Mouse (Mus musculus): ENCODE measurements around the gene Tekt4. TPM values are rescaled to one million over a fixed set of nuclear protein-coding genes. Genes with fewer than 3 reads are reported as not detected.

The Tekt4 gene
- polyA plus RNA-seq, 1 experiment from 2014 or later, result 0.38 TPM

- H3K9ac ChIP-seq, result no peak overlapping the region
- 82% methylated on average over 4 of the region's 4 CpGs for WGBS
- H3K9me3 ChIP-seq, result no peaks in the 10 kb centered on the region
- H3K4me1 ChIP-seq, result peaks cover 10% of the 10 kb centered on the region
- no peak for ATAC-seq (ENCODE audit: low FRiP score, low read depth)
- H3K27me3 ChIP-seq (replicated peaks), result no peaks in the 10 kb centered on the region
- H3K27ac ChIP-seq, result no peak overlapping the region
- H3K4me2 ChIP-seq (replicated peaks), result no peak overlapping the region
- no peaks in the 10 kb centered on the region for H3K36me3 ChIP-seq
- H3K4me3 ChIP-seq, result no peak overlapping the region
Measured at GRCm38 (mm10) chr17:25464091-25464490, 9.7 kb downstream of the Tekt4 start.

GRCm38 (mm10) chr17:25466257-25466656, 11.8 kb downstream of the Tekt4 start:
- H3K4me3 ChIP-seq, result no peak overlapping the region
- H3K27ac ChIP-seq, result no peak overlapping the region
- no peaks in the 10 kb centered on the region for H3K9me3 ChIP-seq
- WGBS, result 92% methylated on average over 2 of the region's 2 CpGs
- H3K27me3 ChIP-seq (replicated peaks), result peaks cover 4% of the 10 kb centered on the region
- no peak overlapping the region for H3K9ac ChIP-seq
- no peaks in the 10 kb centered on the region for H3K36me3 ChIP-seq
- ATAC-seq (ENCODE audit: low FRiP score, low read depth), result no peak
- peaks cover 10% of the 10 kb centered on the region for H3K4me1 ChIP-seq
- H3K4me2 ChIP-seq (replicated peaks), result no peak overlapping the region

GRCm38 (mm10) chr17:25467781-25468180, 13.4 kb downstream of the Tekt4 start:
- Histone ChIP-seq H3K4me2 (replicated peaks) (no peak overlapping the region), H3K9me3 (no peaks in the 10 kb centered on the region), H3K27ac (no peak overlapping the region), H3K9ac (no peak overlapping the region), H3K4me3 (no peak overlapping the region), H3K4me1 (peaks cover 7% of the 10 kb centered on the region; the same call in 1 of the 2 replicates), H3K27me3 (replicated peaks) (peaks cover 14% of the 10 kb centered on the region), H3K36me3 (no peaks in the 10 kb centered on the region)
- no peak for ATAC-seq (ENCODE audit: low FRiP score, low read depth)
- 74% methylated on average over 6 of the region's 6 CpGs for WGBS

- 67% methylated on average over 6 of the region's 6 CpGs for WGBS
- Histone ChIP-seq H3K27me3 (replicated peaks) (peaks cover 19% of the 10 kb centered on the region), H3K9ac (no peak overlapping the region)
Measured at GRCm38 (mm10) chr17:25468301-25468700, 13.9 kb downstream of the Tekt4 start.

GRCm38 (mm10) chr17:25469798-25470197, 15.4 kb downstream of the Tekt4 start:
- WGBS, result 42% methylated on average over 8 of the region's 8 CpGs
- Histone ChIP-seq H3K4me1 (peaks cover 13% of the 10 kb centered on the region; the same call in 1 of the 2 replicates), H3K27me3 (replicated peaks) (peaks cover 32% of the 10 kb centered on the region), H3K4me3 (no peak overlapping the region), H3K36me3 (no peaks in the 10 kb centered on the region), H3K9me3 (no peaks in the 10 kb centered on the region), H3K9ac (no peak overlapping the region), H3K4me2 (replicated peaks) (no peak overlapping the region), H3K27ac (no peak overlapping the region)
- ATAC-seq (ENCODE audit: low FRiP score, low read depth), result peak; percentile 41

More at GRCm38 (mm10) chr17:25468301-25468700, 13.9 kb downstream of the Tekt4 start:
- peaks cover 5% of the 10 kb centered on the region; the same call in 1 of the 2 replicates for H3K4me1 ChIP-seq
- no peak overlapping the region for H3K27ac ChIP-seq
- no peak for ATAC-seq (ENCODE audit: low FRiP score, low read depth)
- H3K4me3 ChIP-seq, result no peak overlapping the region
- H3K36me3 ChIP-seq, result no peaks in the 10 kb centered on the region
- no peak overlapping the region for H3K4me2 ChIP-seq (replicated peaks)
- no peaks in the 10 kb centered on the region for H3K9me3 ChIP-seq

GRCm38 (mm10) chr17:25471418-25471817, 17.0 kb downstream of the Tekt4 start:
- WGBS, result 33% methylated on average over 8 of the region's 8 CpGs
- Histone ChIP-seq H3K36me3 (no peaks in the 10 kb centered on the region), H3K9me3 (no peaks in the 10 kb centered on the region), H3K4me2 (replicated peaks) (no peak overlapping the region), H3K27ac (no peak overlapping the region), H3K4me1 (peaks cover 13% of the 10 kb centered on the region; the same call in 1 of the 2 replicates), H3K9ac (no peak overlapping the region), H3K4me3 (no peak overlapping the region), H3K27me3 (replicated peaks) (peaks cover 38% of the 10 kb centered on the region)
- ATAC-seq (ENCODE audit: low FRiP score, low read depth), result no peak

- Histone ChIP-seq H3K27ac (no peak overlapping the region), H3K9me3 (no peaks in the 10 kb centered on the region), H3K4me2 (replicated peaks) (no peak overlapping the region), H3K4me3 (no peak overlapping the region), H3K36me3 (no peaks in the 10 kb centered on the region), H3K9ac (no peak overlapping the region), H3K4me1 (peaks cover 13% of the 10 kb centered on the region; the same call in 1 of the 2 replicates), H3K27me3 (replicated peaks) (peaks cover 41% of the 10 kb centered on the region)
- no peak for ATAC-seq (ENCODE audit: low FRiP score, low read depth)
- WGBS, result 57% methylated on average over 14 of the region's 14 CpGs
Measured at GRCm38 (mm10) chr17:25472044-25472443, 17.6 kb downstream of the Tekt4 start.

- Histone ChIP-seq H3K4me2 (replicated peaks) (peak overlapping the region; percentile 66), H3K9me3 (no peaks in the 10 kb centered on the region), H3K27me3 (replicated peaks) (peaks cover 52% of the 10 kb centered on the region), H3K9ac (no peak overlapping the region), H3K4me3 (peak overlapping the region; percentile 21), H3K27ac (no peak overlapping the region), H3K4me1 (peaks cover 13% of the 10 kb centered on the region; the same call in 1 of the 2 replicates), H3K36me3 (no peaks in the 10 kb centered on the region)
- ATAC-seq (ENCODE audit: low FRiP score, low read depth), result peak; percentile 34; the same call in 1 of the 2 replicates
- 2% methylated on average over 38 of the region's 38 CpGs for WGBS
Measured at GRCm38 (mm10) chr17:25474330-25475077, 20.1 kb downstream of the Tekt4 start.

- no peak for ATAC-seq (ENCODE audit: low FRiP score, low read depth)
- no peak overlapping the region for H3K9ac ChIP-seq
- peaks cover 48% of the 10 kb centered on the region for H3K27me3 ChIP-seq (replicated peaks)
- no peaks in the 10 kb centered on the region for H3K9me3 ChIP-seq
- 45% methylated on average over 19 of the region's 19 CpGs for WGBS
- H3K27ac ChIP-seq, result no peak overlapping the region
- no peaks in the 10 kb centered on the region for H3K36me3 ChIP-seq
- H3K4me1 ChIP-seq, result peaks cover 13% of the 10 kb centered on the region; the same call in 1 of the 2 replicates
- H3K4me2 ChIP-seq (replicated peaks), result no peak overlapping the region
- H3K4me3 ChIP-seq, result no peak overlapping the region
Measured at GRCm38 (mm10) chr17:25475946-25476744, 21.7 kb downstream of the Tekt4 start.

GRCm38 (mm10) chr17:25480152-25480551, 25.7 kb downstream of the Tekt4 start:
- WGBS, result 44% methylated on average over 8 of the region's 8 CpGs
- H3K27me3 ChIP-seq (replicated peaks), result peaks cover 19% of the 10 kb centered on the region
- ATAC-seq (ENCODE audit: low FRiP score, low read depth), result no peak
- H3K36me3 ChIP-seq, result no peaks in the 10 kb centered on the region
- no peak overlapping the region for H3K4me2 ChIP-seq (replicated peaks)
- H3K9me3 ChIP-seq, result no peaks in the 10 kb centered on the region
- no peak overlapping the region for H3K27ac ChIP-seq
- H3K9ac ChIP-seq, result no peak overlapping the region
- H3K4me3 ChIP-seq, result no peak overlapping the region
- no peaks in the 10 kb centered on the region for H3K4me1 ChIP-seq

- peaks cover 16% of the 10 kb centered on the region for H3K27me3 ChIP-seq (replicated peaks)
- H3K27ac ChIP-seq, result no peak overlapping the region
- no peak overlapping the region for H3K4me3 ChIP-seq
- no peak overlapping the region for H3K9ac ChIP-seq
- no peak overlapping the region for H3K4me2 ChIP-seq (replicated peaks)
- no peaks in the 10 kb centered on the region for H3K36me3 ChIP-seq
- 65% methylated on average over 4 of the region's 4 CpGs for WGBS
- no peaks in the 10 kb centered on the region for H3K4me1 ChIP-seq
- no peaks in the 10 kb centered on the region for H3K9me3 ChIP-seq
- no peak for ATAC-seq (ENCODE audit: low FRiP score, low read depth)
Measured at GRCm38 (mm10) chr17:25480820-25481219, 26.4 kb downstream of the Tekt4 start.

GRCm38 (mm10) chr17:25482092-25482491, 27.7 kb downstream of the Tekt4 start:
- H3K27me3 ChIP-seq (replicated peaks), result peaks cover 13% of the 10 kb centered on the region
- no peak for ATAC-seq (ENCODE audit: low FRiP score, low read depth)
- H3K4me2 ChIP-seq (replicated peaks), result no peak overlapping the region
- no peak overlapping the region for H3K27ac ChIP-seq
- H3K9ac ChIP-seq, result no peak overlapping the region
- no peaks in the 10 kb centered on the region for H3K36me3 ChIP-seq
- H3K4me1 ChIP-seq, result no peaks in the 10 kb centered on the region
- WGBS, result 79% methylated on average over 6 of the region's 6 CpGs
- H3K9me3 ChIP-seq, result no peaks in the 10 kb centered on the region
- no peak overlapping the region for H3K4me3 ChIP-seq

All from neural tube, embryonic 12.5 days (tissue).